Mouse (Mus musculus) inflammation-experienced regulatory T-cells (primary cell): Measurements from ENCODE around the gene P2rx2. TPM values are rescaled to one million over a fixed set of nuclear protein-coding genes. Genes with fewer than 3 reads are reported as not detected.

Experiments used
- polyA plus RNA-seq, 2 experiments: library from polyadenylated mRNA; unstranded; fragments of 100-300 nt; shearing (Covaris generic); gene quantifications; one replicate each; pipeline ENCODE4 v1.2.1; 2017

Gene P2rx2
- polyA plus RNA-seq = not detected

GRCm38 (mm10) chr5:110342648-110343284 lies at the start of gene P2rx2:
P2rx2 (minus strand) TSS chr5:110343212.

GRCm38 (mm10) chr5:110344524-110344923 lies 1.5 kb upstream of the P2rx2 start, which contains the start of gene Lrcol1:
Lrcol1 (plus strand) TSS chr5:110344730.

Other genes with a start within 250 kb of the P2rx2 start
- 1 to 10 TPM; 1.7 to 2.1 TPM for gene Gm35315, start 248.8 kb downstream of the P2rx2 start, polyA plus RNA-seq
- 1 to 10 TPM; 2.1 to 2.6 TPM for gene Plcxd1, start 243.2 kb downstream of the P2rx2 start, polyA plus RNA-seq
- gene Gtpbp6, start 235.0 kb downstream of the P2rx2 start, polyA plus RNA-seq = 10 to 100 TPM; 57.5 to 92.5 TPM
- 1 to 10 TPM; 2.8 to 4.0 TPM for gene Zfp605, start 233.1 kb downstream of the P2rx2 start, polyA plus RNA-seq
- 10 to 100 TPM; 63.1 to 78.6 TPM for gene Chfr, start 207.4 kb downstream of the P2rx2 start, polyA plus RNA-seq
- gene Golga3, start 166.5 kb downstream of the P2rx2 start, polyA plus RNA-seq = 10 to 100 TPM; 30.3 to 30.8 TPM
- 10 to 100 TPM; 52.2 to 60.1 TPM for gene Ankle2, start 112.2 kb downstream of the P2rx2 start, polyA plus RNA-seq
- 10 to 100 TPM; 53.2 to 69.8 TPM for gene Pgam5, start 73.3 kb downstream of the P2rx2 start, polyA plus RNA-seq
- gene Pxmp2, start 57.0 kb downstream of the P2rx2 start, polyA plus RNA-seq = 1 to 10 TPM; 2.8 to 4.2 TPM
- gene Pole, start 56.9 kb downstream of the P2rx2 start, polyA plus RNA-seq = 1 to 10 TPM; 3.2 to 3.9 TPM
- under 1 TPM; 0.31 to 0.58 TPM for gene Lrcol1, start 1.5 kb upstream of the P2rx2 start, polyA plus RNA-seq
- 10 to 100 TPM; 36.8 to 42.6 TPM for gene Fbrsl1, start 105.3 kb upstream of the P2rx2 start, polyA plus RNA-seq
- gene Galnt9, start 201.1 kb upstream of the P2rx2 start, polyA plus RNA-seq = 10 to 100 TPM in 1 of 2 experiments, 1 to 10 TPM in 1; 6.4 to 18.1 TPM